Mouse (Mus musculus) MEL (cell line): Measurements from ENCODE around the gene Fhad1.

Source experiments
- CHD1 ChIP-seq: IDR thresholded peaks from 2 replicates; pipeline ENCODE4 v1.6.1; 2012; ENCODE audit warnings: low read depth, mild to moderate bottlenecking, inconsistent platforms, low read length, improper control_type of control experiment
- CTCF ChIP-seq, 3 experiments: IDR thresholded peaks in 2 of 3; conservative IDR thresholded peaks in 1 of 3; 2 replicates each; pipeline ENCODE4 v1.5.1; 2011 to 2012; ENCODE audit warnings: low read length in 3 of 3, low read depth in 2 of 3, mild to moderate bottlenecking in 2 of 3, improper control_type of control experiment in 1 of 3, inconsistent platforms in 1 of 3, mixed read lengths in 1 of 3, moderate library complexity in 1 of 3; ENCODE audit not compliant: control insufficient read depth in 1 of 3, insufficient read depth in 1 of 3, poor library complexity in 1 of 3, severe bottlenecking in 1 of 3
- E2F4 ChIP-seq: IDR thresholded peaks from 2 replicates; pipeline ENCODE4 v1.6.1; 2011; ENCODE audit warnings: low read depth, low read length, improper control_type of control experiment, borderline replicate concordance
- ELF1 ChIP-seq: IDR thresholded peaks from 2 replicates; pipeline ENCODE4 v1.6.1; 2014; ENCODE audit warnings: low read depth, mild to moderate bottlenecking, inconsistent platforms, low read length, improper control_type of control experiment, moderate library complexity
- MAX ChIP-seq: IDR thresholded peaks from 2 replicates; pipeline ENCODE4 v1.6.1; 2011; ENCODE audit warnings: low read length, improper control_type of control experiment
- POLR2A ChIP-seq, 2 experiments: IDR thresholded peaks; 2 replicates each; pipeline ENCODE4 v1.6.1; 2011 to 2012; ENCODE audit warnings: low read length in 2 of 2, mild to moderate bottlenecking in 2 of 2, control low read depth in 1 of 2, improper control_type of control experiment in 1 of 2, low read depth in 1 of 2, moderate library complexity in 1 of 2; ENCODE audit not compliant: control insufficient read depth in 1 of 2, insufficient read depth in 1 of 2, poor library complexity in 1 of 2
- ZKSCAN1 ChIP-seq: IDR thresholded peaks from 2 replicates; pipeline ENCODE4 v1.6.1; 2012; ENCODE audit warnings: low read depth, mild to moderate bottlenecking, inconsistent platforms, low read length, improper control_type of control experiment, moderate library complexity
- ZMIZ1 ChIP-seq: IDR thresholded peaks from 2 replicates; pipeline ENCODE4 v1.6.1; 2012; ENCODE audit warnings: low read depth, mild to moderate bottlenecking, inconsistent platforms, low read length, improper control_type of control experiment, moderate library complexity

DNA sequence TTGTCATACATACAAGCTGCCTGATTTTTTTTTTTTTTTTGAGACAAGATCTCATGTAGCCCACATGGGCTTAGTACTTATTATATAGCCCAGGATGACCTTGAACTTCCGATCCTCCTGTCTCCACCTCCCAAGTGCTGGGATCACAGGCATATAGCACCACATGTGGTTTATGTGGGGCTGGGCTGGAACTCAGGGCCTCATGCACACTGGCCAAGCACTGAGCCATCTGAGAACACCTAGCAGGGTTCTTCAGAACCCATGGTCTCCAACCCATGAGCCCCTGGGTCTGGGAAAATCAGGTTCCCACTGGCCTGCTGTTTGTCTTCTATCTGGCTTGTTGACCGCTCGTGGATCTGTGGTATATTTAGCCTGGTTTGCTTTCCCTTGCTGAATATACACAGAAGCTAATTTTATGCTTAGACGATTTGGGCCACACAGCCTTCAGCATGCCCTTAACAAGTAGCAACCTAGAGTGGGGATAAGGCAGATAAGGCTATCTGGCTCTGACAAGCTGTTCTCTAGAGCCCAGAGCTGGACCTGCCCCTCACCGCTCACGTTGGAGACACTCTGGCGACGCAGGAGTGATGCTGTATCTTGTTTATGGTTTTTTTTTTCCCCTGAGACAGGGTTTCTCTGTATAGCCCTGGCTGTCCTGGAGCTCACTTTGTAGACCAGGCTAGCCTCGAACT, 24.9 kb upstream of the Fhad1 start:
- TF ChIP-seq CTCF (IDR thresholded peaks at IDR 0.05 in 2 of 3, conservative IDR thresholded peaks at IDR 0.05 in 1 of 3; ENCODE audit: control insufficient read depth in 1 of 3, insufficient read depth in 1 of 3, low read depth in 2 of 3, low read length in 3 of 3, poor library complexity in 1 of 3, severe bottlenecking in 1 of 3), result no peak
- TF ChIP-seq POLR2A (IDR thresholded peaks at IDR 0.05; ENCODE audit: control insufficient read depth in 1 of 2, insufficient read depth in 1 of 2, low read depth in 1 of 2, low read length in 2 of 2, poor library complexity in 1 of 2), result no peak
- TF ChIP-seq MAX, result no peak
- no peak for TF ChIP-seq ELF1
- TF ChIP-seq CHD1, result no peak
- no peak for TF ChIP-seq ZKSCAN1
- TF ChIP-seq ZMIZ1, result no peak
- TF ChIP-seq E2F4, result no peak
